Mouse (Mus musculus): ENCODE data around the gene Meis1.

GRCm38 (mm10) chr11:18867665-18868064 is 151.1 kb downstream of the Meis1 start:
- TF ChIP-seq POLR2A (IDR thresholded peaks at IDR 0.05; ENCODE audit: borderline replicate concordance, control insufficient read depth, low read depth, low read length) (no peak), CTCF (IDR thresholded peaks at IDR 0.05; ENCODE audit: control insufficient read depth, insufficient read depth, low read length) (no peak)

All from bone marrow, adult 2 months (tissue).